Comparison of ENCODE assay signal across 27 mouse cellular contexts in genomic region chr1:127079012-127079411, GRCm38 (mm10).
DNase-seq lines count a peak whose midpoint lies in the region; ATAC-seq lines count a peak whose summit lies in the region.
"Had no signal": no experiment of that assay in that cellular context is flagged by ENCODE, and none has a peak within 500 bp of the region (broad histone marks: within the 10 kb centered on the region; RNA-seq: fewer than 3 reads in every experiment).

No protein-coding gene starts in this region.

- no peak overlapping the region for H3K9ac ChIP-seq in neural tube, embryonic 11.5 days (ENCODE audit: low read length)
- H3K9ac ChIP-seq: forebrain, embryonic 13.5 days; forebrain, postnatal 0 days; heart, embryonic 12.5 days; heart, embryonic 15.5 days; hindbrain, embryonic 12.5 days; intestine, embryonic 15.5 days had no signal

- no peak overlapping the region for H3K4me2 ChIP-seq in neural tube, embryonic 11.5 days (ENCODE audit: low read depth)
- H3K4me2 ChIP-seq: forebrain, embryonic 13.5 days; heart, embryonic 12.5 days; heart, embryonic 15.5 days; hindbrain, embryonic 12.5 days; intestine, embryonic 15.5 days had no signal

- H3K4me1 ChIP-seq in neural tube, embryonic 11.5 days (ENCODE audit: control insufficient read depth, insufficient read depth, low read length) = no peaks in the 10 kb centered on the region
- H3K4me1 ChIP-seq: forebrain, embryonic 10.5 days; forebrain, embryonic 13.5 days; heart, embryonic 12.5 days; heart, embryonic 15.5 days; hindbrain, embryonic 12.5 days; intestine, embryonic 15.5 days had no signal

- H3K9me3 ChIP-seq in neural tube, embryonic 11.5 days (ENCODE audit: control insufficient read depth, low read length) = no peaks in the 10 kb centered on the region
- H3K9me3 ChIP-seq: forebrain, embryonic 10.5 days; forebrain, embryonic 13.5 days; heart, embryonic 15.5 days; intestine, embryonic 15.5 days had no signal

- no peaks in the 10 kb centered on the region for H3K27me3 ChIP-seq in neural tube, embryonic 11.5 days (ENCODE audit: control insufficient read depth, insufficient read depth, low read length)
- H3K27me3 ChIP-seq: forebrain, embryonic 13.5 days; heart, embryonic 12.5 days; heart, embryonic 15.5 days; hindbrain, embryonic 12.5 days; intestine, embryonic 15.5 days had no signal

- 70% methylated on average over 4 of the region's 4 CpGs for WGBS in neural tube, embryonic 11.5 days

- H3K36me3 ChIP-seq in neural tube, embryonic 11.5 days (ENCODE audit: control insufficient read depth, insufficient read depth, low read length) = no peaks in the 10 kb centered on the region
- H3K36me3 ChIP-seq: forebrain, embryonic 10.5 days; heart, embryonic 12.5 days; heart, embryonic 15.5 days; hindbrain, embryonic 12.5 days; intestine, embryonic 15.5 days had no signal

- peak; percentile 11 for DNase-seq in embryo, embryonic 10.5 days (ENCODE audit: low spot score)
- no peak for DNase-seq in embryo, embryonic 9.5 days (ENCODE audit: extremely low spot score)
- DNase-seq in left cerebral cortex, postnatal 4 days = peak; percentile 1
- DNase-seq in left cerebral cortex, postnatal 36 days (ENCODE audit: low spot score in 2 of 2) = no peak
- DNase-seq in neural tube, embryonic 11.5 days (ENCODE audit: low spot score) = peak; percentile 13
- DNase-seq in neural tube, embryonic 10.5 days (ENCODE audit: extremely low spot score, low spot score) = no peak
- DNase-seq in retina, postnatal 1 day = peak; percentile 63
- DNase-seq: adrenal gland, postnatal 10 days; adrenal gland, postnatal 36 days; cerebellum, adult 18-20 months; cerebellum, adult 9-10 months; cerebellum, postnatal 36 days; forebrain, postnatal 0 days; gastrocnemius, adult 2 months; gastrocnemius, postnatal 14 days; heart, adult 18-20 months; heart, postnatal 10 days; heart, postnatal 4 days had no signal

- no peak overlapping the region for H3K4me3 ChIP-seq in neural tube, embryonic 11.5 days (ENCODE audit: low read depth, low read length)
- H3K4me3 ChIP-seq: forebrain, embryonic 10.5 days; forebrain, embryonic 13.5 days; gastrocnemius, adult 2 months; heart, embryonic 12.5 days; heart, embryonic 15.5 days; hindbrain, embryonic 12.5 days; intestine, embryonic 15.5 days had no signal

- intact Hi-C loops in left cerebral cortex, postnatal 4 days (cut with DNase I) = no loop called here
- intact Hi-C loops in left cerebral cortex, postnatal 36 days (cut with DNase I) = no loop called here

- no peak overlapping the region for H3K27ac ChIP-seq in neural tube, embryonic 11.5 days (ENCODE audit: low read depth, low read length)
- H3K27ac ChIP-seq: forebrain, embryonic 10.5 days; forebrain, embryonic 13.5 days; gastrocnemius, adult 2 months; heart, embryonic 15.5 days; hindbrain, embryonic 12.5 days; intestine, embryonic 15.5 days had no signal

- ATAC-seq in neural tube, embryonic 11.5 days (ENCODE audit: insufficient read depth, low FRiP score, low TSS enrichment) = no peak
- ATAC-seq in CD4-positive, CD25-positive, alpha-beta regulatory T cell, adult 4 months = no peak
- ATAC-seq: forebrain, embryonic 13.5 days; forebrain, postnatal 0 days; hindbrain, embryonic 16.5 days; intestine, embryonic 15.5 days; Patski had no signal

Comparison
In these comparisons a context has a peak if more than half of its experiments do, and no peak if none do; other contexts are left out.
1. DNase-seq: peak in embryo, embryonic 10.5 days (single experiment), left cerebral cortex, postnatal 4 days (single experiment), neural tube, embryonic 11.5 days (single experiment) and retina, postnatal 1 day (single experiment); none in embryo, embryonic 9.5 days (single experiment), left cerebral cortex, postnatal 36 days (0 of 2) and neural tube, embryonic 10.5 days (single experiment).